Mouse (Mus musculus): ENCODE measurements around the gene Pgm2.

- TF ChIP-seq CTCF (IDR thresholded peaks at IDR 0.05; ENCODE audit: borderline replicate concordance, extremely low read depth, insufficient read depth, insufficient read length) (no peak), POLR2A (IDR thresholded peaks at IDR 0.05; ENCODE audit: borderline replicate concordance, extremely low read depth, insufficient read depth, insufficient read length, poor library complexity, severe bottlenecking) (no peak)
Observed at GRCm38 (mm10) chr5:64075506-64075905, 17.2 kb upstream of the Pgm2 start.
